Mouse (Mus musculus) midbrain, embryonic 11.5 days (tissue): ENCODE data around the gene Nop2. TPM values are rescaled to one million over a fixed set of nuclear protein-coding genes. Genes with fewer than 3 reads are reported as not detected.

Experiments
- ATAC-seq: fragments of 200-750 bp; cut with Nextera tagmentation; 2 replicates; pipeline ENCODE4 v1.8.0; 2017; ENCODE audit warnings: moderate TSS enrichment, moderate library complexity; ENCODE audit not compliant: low FRiP score
- DNase-seq: peaks from one replicate; pipeline ENCODE4 v3.0.0; 2015; ENCODE audit warnings: low spot score; ENCODE audit errors: missing footprints
- H3K27ac ChIP-seq: fragments of 300-500 bp; sonication (generic); 2 replicates; pipeline ENCODE4 v1.5.1; 2014; ENCODE audit warnings: low read depth, low read length
- H3K27me3 ChIP-seq: fragments of 300-500 bp; sonication (generic); 2 replicates; pipeline ENCODE4 v1.6.1; 2014; ENCODE audit warnings: mild to moderate bottlenecking, low read length, moderate library complexity, mixed read lengths; ENCODE audit not compliant: control insufficient read depth, insufficient read depth
- H3K36me3 ChIP-seq: fragments of 300-500 bp; sonication (generic); 2 replicates; pipeline ENCODE4 v1.6.1; 2014; ENCODE audit warnings: mild to moderate bottlenecking, low read length, moderate library complexity, mixed read lengths; ENCODE audit not compliant: control insufficient read depth, insufficient read depth
- H3K4me1 ChIP-seq: fragments of 300-500 bp; sonication (generic); 2 replicates; pipeline ENCODE4 v1.6.1; 2014; ENCODE audit warnings: low read length; ENCODE audit not compliant: control insufficient read depth, insufficient read depth
- H3K4me2 ChIP-seq: fragments of 300-500 bp; sonication (generic); 2 replicates; pipeline ENCODE4 v1.6.1; 2014; ENCODE audit warnings: mild to moderate bottlenecking, moderate library complexity
- H3K4me3 ChIP-seq: fragments of 300-500 bp; sonication (generic); 2 replicates; pipeline ENCODE4 v1.5.1; 2014; ENCODE audit warnings: low read depth, low read length
- H3K9ac ChIP-seq: fragments of 300-500 bp; sonication (generic); 2 replicates; pipeline ENCODE4 v1.6.1; 2014; ENCODE audit warnings: low read length
- H3K9me3 ChIP-seq: fragments of 300-500 bp; sonication (generic); 2 replicates; pipeline ENCODE4 v1.6.1; 2016; ENCODE audit warnings: low read length; ENCODE audit not compliant: control insufficient read depth
- WGBS: fragments of 180-500 bp; shearing (Covaris S2); extraction: QIAGEN DNeasy Blood & Tissue Kit; methylation state at CpG from one replicate; pipeline ENCODE4 v1.1.7; 2014; 5-methylcytosine and 5-hydroxymethylcytosine counted together
- polyA plus RNA-seq: library from polyadenylated mRNA; unstranded; fragments of >200 nt; fragmentation: Nextera tagmentation; extraction: Ambion mirVana; gene quantifications from 2 replicates; pipeline ENCODE4 v1.2.1, GENCODE M21; 2014

Nop2 gene
- polyA plus RNA-seq, 1 experiment from 2014 or later: 58.4 TPM

DNA sequence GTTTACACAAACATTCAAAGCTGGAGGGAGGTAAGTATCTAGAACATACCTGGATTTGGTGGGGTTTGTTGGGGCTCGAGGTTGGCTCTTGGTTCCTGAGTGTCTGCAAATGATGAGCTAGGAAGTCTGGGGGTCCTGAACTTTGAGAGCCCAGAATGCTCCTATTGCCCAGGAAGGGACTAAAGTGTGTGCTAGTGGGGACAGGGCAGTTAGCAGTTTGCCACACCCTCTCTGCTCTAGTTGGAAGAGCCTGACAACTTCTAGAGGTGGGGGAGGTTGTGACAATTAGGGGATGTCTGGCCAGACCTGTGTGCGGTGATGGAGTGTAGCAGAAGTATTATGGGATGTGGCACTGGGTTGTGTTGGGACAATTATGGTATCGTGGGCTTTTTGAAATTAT lies 36.9 kb upstream of the Nop2 start:
- no peak overlapping the region for H3K4me2 ChIP-seq
- peak overlapping the region; percentile 95 for H3K27ac ChIP-seq
- DNase-seq: peak; percentile 89

GRCm38 (mm10) chr6:125095391-125096278 lies 36.1 kb upstream of the Nop2 start, which contains the start of gene Chd4:
TSS of gene Chd4 (plus strand) at chr6:125095981.
- peaks cover 29% of the 10 kb centered on the region for H3K4me1 ChIP-seq
- peak; percentile 99 for DNase-seq
- H3K9me3 ChIP-seq: no peaks in the 10 kb centered on the region
- H3K4me3 ChIP-seq: peak within 1 kb of the TSS; percentile 62
- H3K4me2 ChIP-seq: peak within 1 kb of the TSS; percentile 97
- H3K9ac ChIP-seq: peak within 1 kb of the TSS; percentile 94
- no peaks in the 10 kb centered on the region for H3K27me3 ChIP-seq
- H3K27ac ChIP-seq: peak within 1 kb of the TSS; percentile 95
- WGBS: 4% methylated on average over 40 of the region's 45 CpGs
- ATAC-seq: peak; percentile 79
- peaks cover 5% of the 10 kb centered on the region for H3K36me3 ChIP-seq

More for the DNA sequence above, 36.9 kb upstream of the Nop2 start:
- Histone ChIP-seq H3K36me3 (peaks cover 2% of the 10 kb centered on the region; the same call in 1 of the 2 replicates), H3K9me3 (no peaks in the 10 kb centered on the region), H3K4me1 (peaks cover 34% of the 10 kb centered on the region), H3K27me3 (no peaks in the 10 kb centered on the region), H3K4me3 (no peak overlapping the region), H3K9ac (no peak overlapping the region)
- ATAC-seq: no peak
- WGBS: 81% methylated on average over 3 of the region's 3 CpGs

DNA sequence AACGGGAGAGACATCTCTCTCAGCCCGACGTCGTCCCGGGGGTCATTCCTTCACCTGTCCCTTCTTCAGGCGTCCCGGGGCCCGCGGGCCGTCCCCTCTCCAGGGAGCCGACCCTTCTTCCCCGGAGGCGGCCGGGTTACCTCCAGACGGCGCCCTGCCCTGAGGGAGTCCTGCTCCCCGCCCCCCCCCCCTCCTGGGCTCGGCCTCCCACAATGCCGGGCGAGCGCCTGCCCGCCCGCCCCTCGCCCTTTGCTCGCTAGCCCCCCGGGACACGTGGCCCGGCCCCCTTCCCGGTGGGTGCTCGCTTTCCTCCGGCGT lies 35.5 kb upstream of the Nop2 start:
- no peak for ATAC-seq
- peak overlapping the region; percentile 97 for H3K4me2 ChIP-seq
- 0% methylated on average over 12 of the region's 32 CpGs for WGBS
- H3K9me3 ChIP-seq: no peaks in the 10 kb centered on the region
- peak overlapping the region; percentile 94 for H3K9ac ChIP-seq
- H3K4me1 ChIP-seq: peaks cover 29% of the 10 kb centered on the region
- H3K36me3 ChIP-seq: peaks cover 11% of the 10 kb centered on the region
- DNase-seq: no peak
- H3K27me3 ChIP-seq: no peaks in the 10 kb centered on the region
- peak overlapping the region; percentile 62 for H3K4me3 ChIP-seq
- H3K27ac ChIP-seq: peak overlapping the region; percentile 95

DNA sequence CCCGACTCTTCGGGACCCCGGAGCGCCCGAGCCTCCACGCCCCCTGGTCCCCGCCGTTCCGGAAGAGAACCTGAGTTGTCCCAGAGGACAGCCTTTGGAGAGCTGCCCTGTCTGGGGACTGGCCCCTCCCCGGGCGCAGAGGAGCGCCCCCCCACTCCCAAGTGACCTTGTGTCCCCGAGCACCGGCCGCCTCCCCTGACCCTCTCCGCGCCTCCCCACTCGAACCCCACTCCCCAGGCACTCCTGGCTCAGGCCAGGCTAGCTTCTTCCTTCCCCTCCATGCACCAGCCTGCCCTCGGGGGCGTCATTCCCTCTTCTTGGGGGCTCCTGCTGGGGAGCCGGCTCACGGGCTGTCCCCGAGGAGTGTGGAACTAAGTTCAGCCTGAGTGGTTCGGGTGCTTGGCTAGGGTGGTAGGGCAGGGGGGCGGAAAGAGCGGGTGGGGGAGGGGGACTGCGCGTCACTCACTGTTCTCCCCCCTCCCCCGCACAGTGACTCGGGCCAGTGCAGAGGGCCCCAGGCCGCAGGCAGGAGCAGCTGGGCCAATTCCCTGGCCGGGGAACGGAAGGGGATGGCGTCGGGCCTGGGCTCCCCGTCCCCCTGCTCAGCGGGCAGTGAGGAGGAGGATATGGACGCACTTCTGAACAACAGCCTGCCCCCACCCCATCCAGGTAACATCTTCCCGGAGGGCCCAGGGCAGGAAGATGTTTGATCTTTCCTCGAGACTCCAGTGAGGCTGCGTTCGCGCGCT lies 34.9 kb upstream of the Nop2 start:
- 1% methylated on average over 43 of the region's 44 CpGs for WGBS
- H3K4me1 ChIP-seq: peaks cover 29% of the 10 kb centered on the region
- ATAC-seq: peak; percentile 65

DNA sequence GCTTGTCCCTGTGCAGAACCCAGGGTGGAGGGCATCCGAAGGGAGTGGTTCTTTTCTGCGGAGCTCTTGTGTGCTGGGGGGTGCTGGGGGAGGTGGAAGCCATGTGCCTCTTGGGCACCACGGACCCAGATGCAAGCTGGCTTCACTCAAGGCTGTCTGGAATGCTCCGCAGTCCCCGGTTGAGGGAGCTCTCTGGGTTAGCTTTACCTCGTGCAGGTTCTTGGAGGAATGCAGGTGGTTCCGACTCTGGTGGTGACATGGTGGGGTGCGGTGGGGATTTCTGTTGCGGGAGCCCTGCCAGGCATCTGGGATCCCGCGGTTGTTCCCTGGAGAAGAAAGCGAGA lies 34.4 kb upstream of the Nop2 start:
- no peaks in the 10 kb centered on the region for H3K9me3 ChIP-seq
- H3K4me2 ChIP-seq: peak overlapping the region; percentile 97
- ATAC-seq: peak; percentile 4
- 2% methylated on average over 12 of the region's 12 CpGs for WGBS
- peaks cover 22% of the 10 kb centered on the region for H3K36me3 ChIP-seq
- peak overlapping the region; percentile 62 for H3K4me3 ChIP-seq
- no peak for DNase-seq
- peaks cover 29% of the 10 kb centered on the region for H3K4me1 ChIP-seq
- peak overlapping the region; percentile 95 for H3K27ac ChIP-seq
- peak overlapping the region; percentile 94 for H3K9ac ChIP-seq
- no peaks in the 10 kb centered on the region for H3K27me3 ChIP-seq

More for the DNA sequence above, 34.9 kb upstream of the Nop2 start:
- Histone ChIP-seq H3K4me3 (peak overlapping the region; percentile 62), H3K27me3 (no peaks in the 10 kb centered on the region), H3K36me3 (peaks cover 17% of the 10 kb centered on the region), H3K9me3 (no peaks in the 10 kb centered on the region), H3K4me2 (peak overlapping the region; percentile 97), H3K9ac (peak overlapping the region; percentile 94), H3K27ac (peak overlapping the region; percentile 95)
- DNase-seq: peak; percentile 92

GRCm38 (mm10) chr6:125097951-125098350 lies 33.8 kb upstream of the Nop2 start:
- Histone ChIP-seq H3K27me3 (no peaks in the 10 kb centered on the region), H3K9me3 (no peaks in the 10 kb centered on the region), H3K9ac (peak overlapping the region; percentile 94), H3K4me1 (peaks cover 29% of the 10 kb centered on the region), H3K4me3 (peak overlapping the region; percentile 62), H3K36me3 (peaks cover 28% of the 10 kb centered on the region), H3K4me2 (peak overlapping the region; percentile 97), H3K27ac (no peak overlapping the region)
- DNase-seq: no peak
- no peak for ATAC-seq
- 61% methylated on average over 8 of the region's 8 CpGs for WGBS

DNA sequence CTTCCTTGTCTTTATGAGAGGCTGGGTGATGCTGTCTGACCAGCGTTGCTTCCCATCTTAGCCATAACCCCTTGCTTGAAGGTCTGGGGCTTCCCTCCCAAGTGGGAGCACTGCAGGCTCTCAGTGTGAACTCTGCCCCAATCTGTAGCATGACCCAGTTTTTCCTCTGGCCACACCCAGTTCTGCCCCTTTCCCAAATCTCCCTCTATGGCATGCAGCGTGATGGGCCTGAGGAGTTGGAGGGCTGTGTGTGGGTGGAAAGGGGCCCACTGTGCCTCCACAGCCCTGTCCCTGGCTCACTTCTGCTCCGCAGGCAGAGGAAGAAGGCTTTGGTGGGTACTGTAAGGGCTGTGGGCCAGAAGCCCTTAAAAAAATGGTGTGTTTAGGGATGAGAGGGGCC lies 33.2 kb upstream of the Nop2 start:
- peaks cover 29% of the 10 kb centered on the region for H3K4me1 ChIP-seq

DNA sequence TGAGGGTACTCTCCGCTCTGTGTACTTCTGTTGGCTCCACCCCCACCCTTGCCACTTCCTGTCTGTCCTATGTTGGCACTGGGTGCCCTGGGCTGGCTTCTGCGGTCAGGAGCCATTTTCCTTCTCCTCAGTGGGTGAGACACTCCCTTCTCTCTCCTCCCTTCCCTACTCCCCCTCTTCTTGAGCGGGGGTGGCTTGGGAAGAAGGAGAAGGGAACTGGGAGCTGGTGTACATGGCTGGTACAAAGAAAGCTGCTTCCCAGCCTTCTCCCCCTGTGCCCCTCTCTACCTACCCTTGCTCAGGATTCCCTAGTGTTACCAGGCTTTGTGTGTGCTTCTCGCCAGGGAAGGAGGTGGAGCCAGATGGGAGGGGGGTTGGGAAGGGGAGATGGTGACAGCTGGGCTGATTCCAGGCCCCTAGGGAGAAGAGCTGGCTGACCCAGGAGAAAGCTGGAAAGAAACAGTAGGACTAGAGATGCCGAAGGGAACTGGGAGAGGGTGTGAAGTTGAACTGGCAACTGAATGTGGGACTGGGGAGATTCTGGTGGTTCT lies 32.2 kb upstream of the Nop2 start:
- Histone ChIP-seq H3K36me3 (peaks cover 33% of the 10 kb centered on the region), H3K4me1 (peaks cover 29% of the 10 kb centered on the region), H3K27ac (peak overlapping the region; percentile 62), H3K9ac (peak overlapping the region; percentile 94), H3K4me2 (peak overlapping the region; percentile 97), H3K4me3 (peak overlapping the region; percentile 62), H3K9me3 (no peaks in the 10 kb centered on the region), H3K27me3 (no peaks in the 10 kb centered on the region)
- ATAC-seq: no peak
- WGBS: 50% methylated on average over 5 of the region's 5 CpGs
- DNase-seq: no peak

More for the DNA sequence above, 33.2 kb upstream of the Nop2 start:
- ATAC-seq: no peak
- Histone ChIP-seq H3K4me3 (peak overlapping the region; percentile 62), H3K36me3 (peaks cover 29% of the 10 kb centered on the region), H3K9me3 (no peaks in the 10 kb centered on the region), H3K4me2 (peak overlapping the region; percentile 97), H3K9ac (peak overlapping the region; percentile 94), H3K27ac (no peak overlapping the region), H3K27me3 (no peaks in the 10 kb centered on the region)
- WGBS: 74% methylated on average over 3 of the region's 3 CpGs
- DNase-seq: no peak

DNA sequence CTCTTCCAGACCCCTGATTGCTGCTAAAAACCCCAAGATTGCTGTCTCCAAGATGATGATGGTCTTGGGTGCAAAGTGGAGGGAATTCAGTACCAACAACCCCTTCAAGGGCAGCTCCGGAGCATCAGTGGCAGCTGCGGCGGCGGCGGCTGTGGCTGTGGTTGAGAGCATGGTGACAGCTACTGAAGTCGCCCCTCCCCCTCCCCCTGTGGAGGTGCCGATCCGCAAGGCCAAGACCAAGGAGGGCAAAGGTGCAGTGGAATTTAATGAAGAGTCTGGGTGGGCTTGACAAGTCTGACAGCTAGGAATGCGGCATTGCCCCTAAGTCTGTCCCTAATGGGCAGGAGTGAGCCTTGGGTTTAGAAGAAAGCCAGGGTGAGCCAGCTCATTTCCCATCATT lies 30.3 kb upstream of the Nop2 start:
- H3K9me3 ChIP-seq: no peaks in the 10 kb centered on the region
- H3K27me3 ChIP-seq: no peaks in the 10 kb centered on the region
- no peak overlapping the region for H3K4me3 ChIP-seq
- H3K27ac ChIP-seq: no peak overlapping the region
- no peak overlapping the region for H3K4me2 ChIP-seq
- H3K36me3 ChIP-seq: peaks cover 46% of the 10 kb centered on the region
- H3K9ac ChIP-seq: no peak overlapping the region
- H3K4me1 ChIP-seq: peaks cover 29% of the 10 kb centered on the region
- no peak for DNase-seq
- no peak for ATAC-seq
- WGBS: 92% methylated on average over 9 of the region's 9 CpGs
